Mouse (Mus musculus): Measurements from ENCODE around the gene D3Ertd254e. TPM values are rescaled to one million over a fixed set of nuclear protein-coding genes. Genes with fewer than 3 reads are reported as not detected.

D3Ertd254e gene
- total and polyA plus RNA-seq, 2 experiments from 2014 or later = 10.6 to 26.2 TPM

DNA sequence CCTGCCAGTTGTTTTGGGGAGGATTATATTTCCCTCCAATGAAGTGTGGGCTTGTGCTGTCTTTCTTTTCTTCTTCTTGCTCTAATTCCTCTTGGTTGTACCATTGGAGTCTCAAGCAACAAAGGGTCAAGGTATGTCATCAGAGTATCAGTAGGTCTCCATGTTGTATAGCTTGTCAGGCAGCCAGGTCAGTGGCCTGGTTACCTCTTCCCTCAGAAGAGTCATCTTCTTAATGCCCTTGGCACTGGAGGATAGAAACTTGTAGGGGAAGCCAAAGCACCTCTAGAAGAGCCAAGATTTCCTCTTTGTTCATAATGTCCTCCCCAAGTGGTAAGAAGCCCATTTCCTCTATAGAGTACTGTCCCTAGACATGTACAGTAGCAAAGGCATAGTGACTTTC lies 11.8 kb upstream of the D3Ertd254e start:
- ATAC-seq = no peak
- H3K4me2 ChIP-seq (ENCODE audit: low read depth) = no peak overlapping the region
- DNase-seq = no peak

DNA sequence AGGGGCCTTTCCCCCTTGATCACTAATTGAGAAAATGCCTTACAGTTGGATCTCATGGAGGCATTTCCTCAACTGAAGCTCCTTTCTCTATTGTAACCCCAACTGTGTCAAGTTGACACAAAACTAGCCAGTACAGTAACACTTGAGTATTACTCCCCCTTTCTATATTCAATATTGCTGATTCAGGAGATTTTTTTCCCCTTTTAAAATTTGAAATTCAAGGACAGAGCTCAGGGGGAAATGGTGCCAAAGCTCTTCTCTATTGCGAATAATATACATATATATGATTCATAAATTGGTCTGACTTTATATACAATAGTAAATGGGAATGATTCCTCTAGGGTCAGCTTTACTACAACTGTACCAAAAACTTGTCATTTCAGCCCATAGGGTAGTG lies 282 bp upstream of the D3Ertd254e start:
- Histone ChIP-seq H3K4me1 (ENCODE audit: insufficient read depth) (peaks cover 18% of the 10 kb centered on the region), H3K4me2 (ENCODE audit: low read depth) (peak overlapping the region; percentile 67), H3K9ac (peak overlapping the region; percentile 97; the same call in 1 of the 2 replicates), H3K9me3 (ENCODE audit: low read length) (no peaks in the 10 kb centered on the region), H3K27ac (ENCODE audit: low read depth, low read length) (0 out of 2 replicates have a peak overlapping the region, but pooled peaks have one; percentile 89), H3K4me3 (ENCODE audit: low read depth, low read length) (peak overlapping the region; percentile 87), H3K36me3 (ENCODE audit: insufficient read depth) (no peaks in the 10 kb centered on the region), H3K27me3 (ENCODE audit: insufficient read depth, low read length) (no peaks in the 10 kb centered on the region)
- WGBS = 10% methylated on average over 1 of the region's 1 CpGs
- DNase-seq (no peak), ATAC-seq (no peak)
- no peak for TF ChIP-seq CTCF (IDR thresholded peaks at IDR 0.05; ENCODE audit: low read depth)

More for the DNA sequence above, 11.8 kb upstream of the D3Ertd254e start:
- H3K36me3 ChIP-seq (ENCODE audit: insufficient read depth) = no peaks in the 10 kb centered on the region
- H3K4me3 ChIP-seq (ENCODE audit: low read depth, low read length) = no peak overlapping the region
- no peak overlapping the region for H3K27ac ChIP-seq (ENCODE audit: low read depth, low read length)
- H3K27me3 ChIP-seq (ENCODE audit: insufficient read depth, low read length) = no peaks in the 10 kb centered on the region
- no peaks in the 10 kb centered on the region for H3K9me3 ChIP-seq (ENCODE audit: low read length)
- TF ChIP-seq CTCF (IDR thresholded peaks at IDR 0.05; ENCODE audit: low read depth) = no peak
- H3K4me1 ChIP-seq (ENCODE audit: insufficient read depth) = no peaks in the 10 kb centered on the region
- no peak overlapping the region for H3K9ac ChIP-seq

DNA sequence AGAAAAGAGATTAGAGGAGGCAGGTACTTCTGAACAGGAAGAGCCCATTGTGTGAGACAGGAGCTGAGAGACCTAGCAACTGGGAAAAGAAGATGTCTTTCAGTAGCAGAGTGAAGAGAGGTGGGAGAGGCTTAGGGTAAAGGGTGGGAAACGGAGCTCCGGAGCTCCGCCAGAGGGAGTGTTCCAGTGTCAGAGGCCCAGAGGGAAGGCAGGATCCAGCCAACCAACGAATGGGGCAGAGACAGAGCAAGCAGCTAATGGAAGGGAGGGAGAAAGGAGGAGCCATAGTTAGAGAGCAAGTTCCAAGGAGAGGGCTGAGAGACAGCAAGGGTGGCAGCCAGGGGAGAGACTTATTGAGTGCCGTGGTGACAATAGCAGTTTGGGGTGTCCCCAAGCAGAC lies 4.5 kb downstream of the D3Ertd254e start:
- Histone ChIP-seq H3K4me1 (ENCODE audit: insufficient read depth) (peaks cover 18% of the 10 kb centered on the region), H3K4me2 (ENCODE audit: low read depth) (no peak overlapping the region), H3K36me3 (ENCODE audit: insufficient read depth) (peaks cover 10% of the 10 kb centered on the region), H3K27ac (ENCODE audit: low read depth, low read length) (no peak overlapping the region), H3K9ac (no peak overlapping the region), H3K4me3 (ENCODE audit: low read depth, low read length) (no peak overlapping the region), H3K27me3 (ENCODE audit: insufficient read depth, low read length) (no peaks in the 10 kb centered on the region), H3K9me3 (ENCODE audit: low read length) (no peaks in the 10 kb centered on the region)
- WGBS = 14% methylated on average over 5 of the region's 5 CpGs
- 0 out of 2 replicates have a peak, but pooled peaks have one; percentile 11 for TF ChIP-seq CTCF (IDR thresholded peaks at IDR 0.05; ENCODE audit: low read depth)
- no peak for ATAC-seq
- DNase-seq = peak; percentile 6

DNA sequence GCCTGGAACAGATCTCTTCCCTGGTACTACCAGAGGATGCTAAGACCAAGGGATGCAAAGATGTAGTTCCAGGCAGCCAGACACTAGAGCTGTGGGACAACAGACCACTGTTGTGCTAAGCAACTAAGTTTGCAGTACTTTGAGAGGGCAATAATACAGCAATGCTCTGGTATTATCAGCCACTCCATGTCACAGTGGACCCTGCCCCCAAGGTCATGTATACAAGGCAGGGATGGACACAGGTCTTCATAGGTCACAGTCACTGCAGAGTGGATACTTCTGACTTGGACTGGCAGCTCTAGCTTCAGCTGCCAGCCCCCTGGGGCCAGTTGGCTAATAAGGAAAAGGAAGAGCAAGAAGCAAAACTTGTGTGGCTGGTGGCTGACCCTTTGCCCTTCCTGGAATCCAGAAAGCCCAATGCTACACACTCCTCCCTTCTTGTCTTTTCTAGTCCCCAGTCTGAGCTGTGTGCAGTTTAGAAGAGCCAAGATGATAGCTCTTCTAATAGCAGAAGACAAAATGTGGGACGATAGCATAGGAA lies 19.9 kb downstream of the D3Ertd254e start:
- 98% methylated on average over 1 of the region's 1 CpGs for WGBS
- no peak overlapping the region for H3K4me3 ChIP-seq (ENCODE audit: low read depth, low read length)
- ATAC-seq (no peak), DNase-seq (no peak)
- TF ChIP-seq CTCF (IDR thresholded peaks at IDR 0.05; ENCODE audit: low read depth) = no peak
- H3K4me1 ChIP-seq (ENCODE audit: insufficient read depth) = no peaks in the 10 kb centered on the region
- no peak overlapping the region for H3K9ac ChIP-seq
- H3K9me3 ChIP-seq (ENCODE audit: low read length) = no peaks in the 10 kb centered on the region
- H3K27me3 ChIP-seq (ENCODE audit: insufficient read depth, low read length) = no peaks in the 10 kb centered on the region
- no peak overlapping the region for H3K27ac ChIP-seq (ENCODE audit: low read depth, low read length)
- peaks cover 23% of the 10 kb centered on the region for H3K36me3 ChIP-seq (ENCODE audit: insufficient read depth)
- H3K4me2 ChIP-seq (ENCODE audit: low read depth) = no peak overlapping the region

DNA sequence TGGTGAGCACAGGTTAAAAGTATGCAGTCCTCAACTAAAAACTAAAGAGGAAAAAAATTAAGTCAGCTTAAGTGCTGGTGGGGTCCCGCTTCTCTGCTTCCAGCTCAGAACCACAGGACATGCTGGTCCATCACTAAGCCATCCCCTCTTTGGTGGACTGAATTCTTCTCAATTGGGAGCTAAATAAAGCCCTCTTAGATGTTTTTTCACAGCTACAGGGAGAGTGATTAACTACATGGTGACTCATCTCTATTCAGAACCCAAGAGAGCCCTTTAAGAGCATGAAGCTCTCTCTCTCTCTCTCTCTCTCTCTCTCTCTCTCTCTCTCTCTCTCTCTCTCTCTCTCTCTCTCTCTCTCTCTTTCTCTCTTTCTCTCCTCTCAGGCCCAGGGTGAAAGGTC lies 20.5 kb downstream of the D3Ertd254e start:
- Histone ChIP-seq H3K27ac (ENCODE audit: low read depth, low read length) (no peak overlapping the region), H3K27me3 (ENCODE audit: insufficient read depth, low read length) (no peaks in the 10 kb centered on the region), H3K9me3 (ENCODE audit: low read length) (no peaks in the 10 kb centered on the region), H3K9ac (no peak overlapping the region), H3K4me3 (ENCODE audit: low read depth, low read length) (no peak overlapping the region), H3K36me3 (ENCODE audit: insufficient read depth) (peaks cover 19% of the 10 kb centered on the region), H3K4me2 (ENCODE audit: low read depth) (no peak overlapping the region), H3K4me1 (ENCODE audit: insufficient read depth) (no peaks in the 10 kb centered on the region)
- DNase-seq (no peak), ATAC-seq (no peak)
- TF ChIP-seq CTCF (IDR thresholded peaks at IDR 0.05; ENCODE audit: low read depth) = no peak
- 100% methylated on average over 1 of the region's 1 CpGs for WGBS

DNA sequence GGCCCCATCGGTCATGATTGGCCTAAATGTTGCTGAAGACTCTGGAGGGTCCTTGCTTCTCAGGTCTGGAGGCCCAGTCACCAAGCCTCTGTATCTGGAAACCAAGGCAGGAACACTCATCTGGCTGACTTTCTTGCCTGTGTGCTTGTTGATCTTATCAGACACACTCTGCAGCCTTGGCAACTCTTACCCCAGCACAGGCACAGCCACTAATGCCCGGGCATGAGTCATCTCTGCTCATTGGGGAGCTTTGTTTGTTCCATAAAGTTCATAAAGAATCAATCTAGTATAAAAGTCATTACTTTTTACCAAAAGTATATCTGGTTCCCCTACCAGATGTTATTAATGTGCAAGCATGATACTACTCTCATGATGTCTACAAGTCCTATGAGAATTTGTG lies 22.9 kb downstream of the D3Ertd254e start:
- no peaks in the 10 kb centered on the region for H3K27me3 ChIP-seq (ENCODE audit: insufficient read depth, low read length)
- no peak overlapping the region for H3K4me3 ChIP-seq (ENCODE audit: low read depth, low read length)
- no peak overlapping the region for H3K4me2 ChIP-seq (ENCODE audit: low read depth)
- H3K9ac ChIP-seq = no peak overlapping the region
- ATAC-seq (no peak), DNase-seq (no peak)
- no peak for TF ChIP-seq CTCF (IDR thresholded peaks at IDR 0.05; ENCODE audit: low read depth)
- H3K9me3 ChIP-seq (ENCODE audit: low read length) = no peaks in the 10 kb centered on the region
- peaks cover 6% of the 10 kb centered on the region for H3K36me3 ChIP-seq (ENCODE audit: insufficient read depth)
- WGBS = 93% methylated on average over 2 of the region's 2 CpGs
- H3K4me1 ChIP-seq (ENCODE audit: insufficient read depth) = no peaks in the 10 kb centered on the region
- no peak overlapping the region for H3K27ac ChIP-seq (ENCODE audit: low read depth, low read length)

DNA sequence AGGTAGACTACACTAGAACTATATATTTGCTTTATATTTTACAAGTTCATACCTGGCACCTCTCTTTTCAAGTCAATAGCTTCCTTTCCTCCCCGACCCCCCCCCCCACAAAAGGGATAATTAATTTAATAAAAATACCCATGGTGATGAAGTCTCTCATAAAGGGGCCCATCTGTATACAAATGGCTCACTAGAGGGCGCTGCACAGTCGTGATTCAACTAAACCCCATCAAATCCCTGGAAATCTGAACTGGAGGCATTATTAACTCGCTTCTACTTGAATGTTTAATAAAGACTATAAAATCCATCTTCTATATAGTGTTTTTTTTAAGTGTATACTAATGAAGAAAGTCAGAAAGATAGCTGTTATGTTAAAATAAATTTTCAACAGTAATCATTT lies 30.7 kb downstream of the D3Ertd254e start:
- Histone ChIP-seq H3K27me3 (ENCODE audit: insufficient read depth, low read length) (no peaks in the 10 kb centered on the region), H3K36me3 (ENCODE audit: insufficient read depth) (no peaks in the 10 kb centered on the region), H3K4me1 (ENCODE audit: insufficient read depth) (no peaks in the 10 kb centered on the region), H3K9me3 (ENCODE audit: low read length) (no peaks in the 10 kb centered on the region), H3K27ac (ENCODE audit: low read depth, low read length) (no peak overlapping the region), H3K4me2 (ENCODE audit: low read depth) (no peak overlapping the region), H3K9ac (no peak overlapping the region), H3K4me3 (ENCODE audit: low read depth, low read length) (no peak overlapping the region)
- peak; percentile 69 for DNase-seq
- ATAC-seq = peak; percentile 66; the same call in 1 of the 2 replicates
- peak; percentile 72 for TF ChIP-seq CTCF (IDR thresholded peaks at IDR 0.05; ENCODE audit: low read depth)
- 8% methylated on average over 4 of the region's 4 CpGs for WGBS

Measured in forebrain, postnatal 0 days (tissue).